Mouse (Mus musculus): ENCODE measurements around the gene Fgf4. TPM values are rescaled to one million over a fixed set of nuclear protein-coding genes. Genes with fewer than 3 reads are reported as not detected.

The Fgf4 gene
- total and polyA plus RNA-seq, 3 experiments = not detected

GRCm38 (mm10) chr7:144914296-144914947 lies 67.3 kb downstream of the Fgf4 start:
- TF ChIP-seq JUND (conservative IDR thresholded peaks at IDR 0.05; ENCODE audit: low read depth, low read length) (no peak), CTCF (conservative IDR thresholded peaks at IDR 0.05 in 1 of 2, IDR thresholded peaks at IDR 0.05 in 1 of 2; ENCODE audit: low read depth in 2 of 2, low read length in 2 of 2) (peak in 1 of 2 experiments; percentile 62; a peak in 2 of 4 replicates), CHD2 (IDR thresholded peaks at IDR 0.05; ENCODE audit: low read length) (no peak), ZNF384 (IDR thresholded peaks at IDR 0.05; ENCODE audit: low read depth, low read length) (peak; percentile 90), UBTF (IDR thresholded peaks at IDR 0.05; ENCODE audit: low read depth, low read length) (0 out of 2 replicates have a peak, but pooled peaks have one; percentile 17), ELF1 (IDR thresholded peaks at IDR 0.05; ENCODE audit: low read depth, low read length) (peak; percentile 88), BHLHE40 (IDR thresholded peaks at IDR 0.05; ENCODE audit: low read depth, low read length) (no peak), USF2 (conservative IDR thresholded peaks at IDR 0.05; ENCODE audit: low read depth, low read length) (0 out of 2 replicates have a peak, but pooled peaks have one; percentile 2), TBP (conservative IDR thresholded peaks at IDR 0.05; ENCODE audit: low read depth, low read length) (peak; percentile 98), MAX (IDR thresholded peaks at IDR 0.05; ENCODE audit: low read length) (peak; percentile 15; the same call in 1 of the 2 replicates), MAFK (IDR thresholded peaks at IDR 0.05; ENCODE audit: insufficient replicate concordance, low read length) (peak; percentile 84; the same call in 1 of the 2 replicates), KAT2A (IDR thresholded peaks at IDR 0.05; ENCODE audit: insufficient replicate concordance, low read length) (0 out of 2 replicates have a peak, but pooled peaks have one; percentile 26)
- Histone ChIP-seq H3K9me3 (replicated peaks; ENCODE audit: low read length) (no peaks in the 10 kb centered on the region), H3K9ac (ENCODE audit: insufficient read depth, low read depth) (peak overlapping the region; percentile 43), H3K4me2 (ENCODE audit: insufficient read depth, low read depth, poor library complexity, severe bottlenecking) (peak overlapping the region; percentile 44), H3K4me3 (replicated peaks in 1 of 3; ENCODE audit: low read depth in 2 of 3, low read length in 2 of 3, poor library complexity in 1 of 3) (peak overlapping the region; percentile 62 to 93 (median 79)), H3K36me3 (replicated peaks in 1 of 2; ENCODE audit: control insufficient read depth in 1 of 2, insufficient read depth in 1 of 2, low read length in 1 of 2) (peaks cover 22 to 30% of the 10 kb centered on the region in 2 experiments), H3K4me1 (ENCODE audit: control insufficient read depth in 1 of 2, insufficient read depth in 2 of 2) (peaks cover 5 to 12% of the 10 kb centered on the region in 2 experiments; a peak in 2 of 4 replicates), H3K27me3 (replicated peaks) (peaks cover 38% of the 10 kb centered on the region), H3K27ac (ENCODE audit: insufficient read depth, low read depth) (peak overlapping the region; percentile 50; the same call in 1 of the 2 replicates), H3K79me2 (replicated peaks; ENCODE audit: control insufficient read depth, extremely low read depth, insufficient read depth, poor library complexity, severe bottlenecking) (no peaks in the 10 kb centered on the region)
- in situ Hi-C loops (cut with MboI; ENCODE audit: low pct_ligation_motif_present, low pct_unique_long_range_greater_than_20kb, low sequenced_read_pairs) = no loop called here
- peak; percentile 86 for DNase-seq (ENCODE audit: extremely low read depth)
- dilution Hi-C loops (cut with MboI; ENCODE audit: extremely low pct_ligation_motif_present, extremely low pct_unique_long_range_greater_than_20kb, low sequenced_read_pairs) = no loop called here

Other genes starting within 250 kb of the Fgf4 start
- not detected in 2 replicates for gene Ano1, start 95.4 kb upstream of the Fgf4 start, total RNA-seq (2012; rRNA removed)
- not detected in 2 replicates for gene Ano1, start 95.4 kb upstream of the Fgf4 start, total RNA-seq (2014; rRNA removed)
- gene Ano1, start 95.4 kb upstream of the Fgf4 start, polyA plus RNA-seq (2012; ENCODE audit: insufficient read length, low read depth) = not detected in 2 replicates
- not detected in 2 replicates for gene Fgf3, start 9.3 kb upstream of the Fgf4 start, total RNA-seq (2012; rRNA removed)
- gene Fgf3, start 9.3 kb upstream of the Fgf4 start, total RNA-seq (2014; rRNA removed) = not detected in 2 replicates
- not detected in 2 replicates for gene Fgf3, start 9.3 kb upstream of the Fgf4 start, polyA plus RNA-seq (2012; ENCODE audit: insufficient read length, low read depth)
- not detected in 2 replicates for gene Fgf15, start 49.2 kb downstream of the Fgf4 start, total RNA-seq (2012; rRNA removed)
- gene Fgf15, start 49.2 kb downstream of the Fgf4 start, total RNA-seq (2014; rRNA removed) = not detected in 2 replicates
- gene Fgf15, start 49.2 kb downstream of the Fgf4 start, polyA plus RNA-seq (2012; ENCODE audit: insufficient read length, low read depth) = not detected in 2 replicates
- 10.2 and 10.7 TPM in 2 replicates for gene LTO1, start 67.7 kb downstream of the Fgf4 start, total RNA-seq (2012; rRNA removed)
- 3.9 and 4.0 TPM in 2 replicates for gene LTO1, start 67.7 kb downstream of the Fgf4 start, total RNA-seq (2014; rRNA removed)
- gene LTO1, start 67.7 kb downstream of the Fgf4 start, polyA plus RNA-seq (2012; ENCODE audit: insufficient read length, low read depth) = 8.5 and 14.3 TPM in 2 replicates
- gene Ccnd1, start 92.6 kb downstream of the Fgf4 start, total RNA-seq (2012; rRNA removed) = 0.13 and 0.34 TPM in 2 replicates
- gene Ccnd1, start 92.6 kb downstream of the Fgf4 start, total RNA-seq (2014; rRNA removed) = 0.08 TPM in 1 of 2 replicates, not detected in the other
- 0.11 and 0.16 TPM in 2 replicates for gene Ccnd1, start 92.6 kb downstream of the Fgf4 start, polyA plus RNA-seq (2012; ENCODE audit: insufficient read length, low read depth)